Mouse (Mus musculus) heart, postnatal 4 days (tissue): ENCODE results near the gene Slc12a4. TPM values are rescaled to one million over a fixed set of nuclear protein-coding genes. Genes with fewer than 3 reads are reported as not detected.
"Not testable (repeated sequence)": the region's sequence is repeated elsewhere in the genome, so short reads cannot be mapped to it uniquely, and the experiment has no call there.

Experiments
- DNase-seq: peaks from one replicate; pipeline ENCODE4 v3.0.0; 2021
- total RNA-seq, 2 experiments: library from RNA; stranded (reverse); gene quantifications; 2 replicates each; pipeline ENCODE4 v1.2.3; 2021

Slc12a4 gene
- total RNA-seq: 10 to 100 TPM; 62.4 to 65.8 TPM

- peak; percentile 91 for DNase-seq
These were observed at the start of gene Slc12a4 for GRCm38 (mm10) chr8:105965905-105966341. TSS of gene Slc12a4 (minus strand) at chr8:105966097.

- DNase-seq: not testable (repeated sequence)
These were observed 46.3 kb upstream of the Slc12a4 start for GRCm38 (mm10) chr8:106012203-106012602.

- no peak for DNase-seq
These were observed 45.7 kb upstream of the Slc12a4 start, which contains the start of gene Ddx28 for GRCm38 (mm10) chr8:106011643-106011986. TSS of gene Ddx28 (minus strand) at chr8:106011882.

- peak; percentile 92 for DNase-seq
These were observed 45.1 kb upstream of the Slc12a4 start for GRCm38 (mm10) chr8:106010748-106011642.

- DNase-seq: not testable (repeated sequence)
These were observed 42.0 kb upstream of the Slc12a4 start for GRCm38 (mm10) chr8:106007891-106008290.

GRCm38 (mm10) chr8:106007135-106007534 lies 41.2 kb upstream of the Slc12a4 start:
- no peak for DNase-seq

- DNase-seq: no peak
These were observed 40.5 kb upstream of the Slc12a4 start for GRCm38 (mm10) chr8:106006413-106006812.

- DNase-seq: no peak
These were observed 40.0 kb upstream of the Slc12a4 start, which contains the start of gene Dpep2nb for GRCm38 (mm10) chr8:106005875-106006274. TSS of gene Dpep2nb (minus strand) at chr8:106005975.

GRCm38 (mm10) chr8:106004538-106005207 lies 38.8 kb upstream of the Slc12a4 start:
- DNase-seq: no peak

- no peak for DNase-seq
These were observed 36.0 kb upstream of the Slc12a4 start for GRCm38 (mm10) chr8:106001908-106002307.

GRCm38 (mm10) chr8:105998971-105999370 lies 33.1 kb upstream of the Slc12a4 start:
- no peak for DNase-seq

- DNase-seq: no peak
These were observed 30.5 kb upstream of the Slc12a4 start for GRCm38 (mm10) chr8:105996359-105996758.

GRCm38 (mm10) chr8:105993226-105993625 lies 27.3 kb upstream of the Slc12a4 start:
- DNase-seq: no peak

GRCm38 (mm10) chr8:105992499-105992898 lies 26.6 kb upstream of the Slc12a4 start:
- no peak for DNase-seq

- DNase-seq: no peak
These were observed 25.6 kb upstream of the Slc12a4 start for GRCm38 (mm10) chr8:105991546-105991945.

GRCm38 (mm10) chr8:105990856-105991387 lies 25.0 kb upstream of the Slc12a4 start, which contains the start of gene Dus2:
TSS of gene Dus2 (plus strand) at chr8:105991337.
- peak; percentile 92 for DNase-seq

- DNase-seq: no peak
These were observed 22.6 kb upstream of the Slc12a4 start for GRCm38 (mm10) chr8:105988546-105988945.

- not testable (repeated sequence) for DNase-seq
These were observed 17.5 kb upstream of the Slc12a4 start for GRCm38 (mm10) chr8:105983406-105983805.

- no peak for DNase-seq
These were observed 15.2 kb upstream of the Slc12a4 start for GRCm38 (mm10) chr8:105981146-105981545.

GRCm38 (mm10) chr8:105979325-105979724 lies 13.4 kb upstream of the Slc12a4 start, which contains the start of gene Dpep3:
TSS of gene Dpep3 (minus strand) at chr8:105979429.
- no peak for DNase-seq

- no peak for DNase-seq
These were observed 9.5 kb upstream of the Slc12a4 start for GRCm38 (mm10) chr8:105975363-105975762.

- DNase-seq: no peak
These were observed 5.3 kb upstream of the Slc12a4 start for GRCm38 (mm10) chr8:105971019-105971720.
